Mouse (Mus musculus): ENCODE results near the gene Map7d1. TPM values are rescaled to one million over a fixed set of nuclear protein-coding genes. Genes with fewer than 3 reads are reported as not detected.

Map7d1 gene
- polyA plus RNA-seq, 1 experiment from 2014 or later, result 5.8 TPM

DNA sequence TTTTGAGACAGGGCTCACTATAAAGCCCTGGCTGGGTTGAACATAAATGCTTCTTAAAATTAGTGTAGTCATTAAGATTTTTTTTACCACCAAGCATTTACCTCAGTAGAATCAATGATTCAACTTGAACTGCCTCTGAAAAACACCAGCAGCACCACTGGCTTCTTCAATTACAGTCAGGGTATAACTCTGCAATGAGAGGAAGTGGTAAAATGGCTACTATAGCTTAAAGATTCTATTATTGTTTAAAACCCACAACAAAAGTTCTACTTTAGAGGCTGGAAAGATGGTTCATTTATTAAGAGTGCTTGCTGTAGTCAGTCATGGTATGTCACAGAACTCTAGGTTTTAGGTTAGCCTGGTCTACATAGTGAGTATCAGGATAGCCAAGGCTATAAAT is 61.9 kb downstream of the Map7d1 start:
- H3K27me3 ChIP-seq (ENCODE audit: control insufficient read depth, insufficient read depth, low read depth, low read length), result no peaks in the 10 kb centered on the region
- H3K36me3 ChIP-seq (ENCODE audit: control insufficient read depth, insufficient read depth), result peaks cover 29% of the 10 kb centered on the region
- no peak overlapping the region for H3K9ac ChIP-seq (ENCODE audit: low read depth, low read length)
- H3K4me1 ChIP-seq (ENCODE audit: control insufficient read depth, low read depth, low read length), result peaks cover 18% of the 10 kb centered on the region
- no peak overlapping the region for H3K27ac ChIP-seq (ENCODE audit: low read length)
- H3K9me3 ChIP-seq (replicated peaks; ENCODE audit: control insufficient read depth, low read length), result no peaks in the 10 kb centered on the region
- no peak overlapping the region for H3K4me2 ChIP-seq (ENCODE audit: low read depth, low read length)
- no peak for ATAC-seq (ENCODE audit: low read depth)
- H3K4me3 ChIP-seq (ENCODE audit: low read depth, low read length), result no peak overlapping the region

DNA sequence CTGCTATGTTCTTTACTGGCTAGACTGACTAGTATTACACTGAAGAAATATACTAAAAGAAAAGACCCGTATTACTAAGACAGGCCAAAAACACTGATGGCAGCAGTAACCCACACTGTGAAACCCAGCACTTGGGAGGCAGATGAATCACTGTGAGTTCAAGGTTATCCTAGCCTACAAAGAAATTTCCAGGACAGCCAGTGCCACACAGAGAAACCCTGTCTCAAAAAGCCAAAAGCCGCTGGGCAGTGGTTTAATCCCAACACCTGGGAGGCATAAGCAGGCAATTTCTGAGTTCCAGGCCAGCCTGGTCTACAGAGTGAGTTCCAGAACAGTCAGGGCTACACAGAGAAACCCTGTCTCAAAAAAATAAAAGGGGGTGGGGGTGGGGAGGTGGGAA is 65.5 kb downstream of the Map7d1 start:
- WGBS (ENCODE audit: insufficient replicate concordance), result 92% methylated on average over 2 of the region's 2 CpGs
- Histone ChIP-seq H3K9me3 (replicated peaks; ENCODE audit: control insufficient read depth, low read length) (no peaks in the 10 kb centered on the region), H3K4me2 (ENCODE audit: low read depth, low read length) (no peak overlapping the region), H3K4me1 (ENCODE audit: control insufficient read depth, low read depth, low read length) (no peaks in the 10 kb centered on the region), H3K9ac (ENCODE audit: low read depth, low read length) (no peak overlapping the region), H3K4me3 (ENCODE audit: low read depth, low read length) (no peak overlapping the region), H3K27me3 (ENCODE audit: control insufficient read depth, insufficient read depth, low read depth, low read length) (no peaks in the 10 kb centered on the region), H3K36me3 (ENCODE audit: control insufficient read depth, insufficient read depth) (peaks cover 38% of the 10 kb centered on the region), H3K27ac (ENCODE audit: low read length) (no peak overlapping the region)
- ATAC-seq (ENCODE audit: low read depth), result no peak

DNA sequence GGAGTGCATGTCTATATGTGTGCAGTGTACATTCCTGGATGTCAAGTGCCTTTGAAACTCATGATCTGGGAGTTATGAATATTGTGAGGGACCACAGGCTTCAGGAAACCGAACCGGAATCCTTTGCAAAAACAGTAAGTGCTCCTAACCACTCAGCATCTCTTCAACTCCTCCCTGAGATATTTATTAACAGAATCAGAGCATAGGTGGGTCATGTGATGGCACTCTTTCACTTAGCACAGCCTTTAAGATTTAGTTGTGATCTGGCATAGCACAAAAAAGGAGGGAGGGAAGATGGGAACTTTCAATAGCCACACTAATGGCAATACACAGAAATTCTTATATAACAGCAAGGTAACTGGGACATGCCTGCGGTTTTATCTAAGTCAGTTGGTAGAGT is 69.0 kb downstream of the Map7d1 start:
- H3K4me2 ChIP-seq (ENCODE audit: low read depth, low read length), result no peak overlapping the region
- H3K9me3 ChIP-seq (replicated peaks; ENCODE audit: control insufficient read depth, low read length), result no peaks in the 10 kb centered on the region
- no peaks in the 10 kb centered on the region; the same call in 1 of the 2 replicates for H3K4me1 ChIP-seq (ENCODE audit: control insufficient read depth, low read depth, low read length)
- no peak overlapping the region for H3K9ac ChIP-seq (ENCODE audit: low read depth, low read length)
- H3K27me3 ChIP-seq (ENCODE audit: control insufficient read depth, insufficient read depth, low read depth, low read length), result no peaks in the 10 kb centered on the region
- no peak overlapping the region for H3K4me3 ChIP-seq (ENCODE audit: low read depth, low read length)
- H3K36me3 ChIP-seq (ENCODE audit: control insufficient read depth, insufficient read depth), result peaks cover 31% of the 10 kb centered on the region
- 94% methylated on average over 3 of the region's 3 CpGs for WGBS (ENCODE audit: insufficient replicate concordance)
- ATAC-seq (ENCODE audit: low read depth), result no peak
- H3K27ac ChIP-seq (ENCODE audit: low read length), result no peak overlapping the region

GRCm38 (mm10) chr4:126183034-126183433 is 73.1 kb downstream of the Map7d1 start:
- Histone ChIP-seq H3K4me2 (ENCODE audit: low read depth, low read length) (no peak overlapping the region), H3K9ac (ENCODE audit: low read depth, low read length) (no peak overlapping the region), H3K36me3 (ENCODE audit: control insufficient read depth, insufficient read depth) (peaks cover 33% of the 10 kb centered on the region), H3K9me3 (replicated peaks; ENCODE audit: control insufficient read depth, low read length) (no peaks in the 10 kb centered on the region), H3K27me3 (ENCODE audit: control insufficient read depth, insufficient read depth, low read depth, low read length) (no peaks in the 10 kb centered on the region), H3K4me1 (ENCODE audit: control insufficient read depth, low read depth, low read length) (no peaks in the 10 kb centered on the region; the same call in 1 of the 2 replicates), H3K27ac (ENCODE audit: low read length) (no peak overlapping the region), H3K4me3 (ENCODE audit: low read depth, low read length) (no peak overlapping the region)
- WGBS (ENCODE audit: insufficient replicate concordance), result 78% methylated on average over 5 of the region's 5 CpGs
- ATAC-seq (ENCODE audit: low read depth), result peak; percentile 32; the same call in 1 of the 2 replicates

Other genes starting within 250 kb of the Map7d1 start
- 4.5 and 5.5 TPM in 2 replicates for gene Csf3r, start 231.8 kb downstream of the Map7d1 start, polyA plus RNA-seq (2015; fragmentation: Nextera tagmentation; extraction: Ambion mirVana)
- gene Mrps15, start 209.4 kb downstream of the Map7d1 start, polyA plus RNA-seq (2015; fragmentation: Nextera tagmentation; extraction: Ambion mirVana), result 65.7 and 69.9 TPM in 2 replicates
- 1.4 TPM in 2 replicates for gene Oscp1, start 197.8 kb downstream of the Map7d1 start, polyA plus RNA-seq (2015; fragmentation: Nextera tagmentation; extraction: Ambion mirVana)
- 23.3 and 25.3 TPM in 2 replicates for gene Lsm10, start 159.7 kb downstream of the Map7d1 start, polyA plus RNA-seq (2015; fragmentation: Nextera tagmentation; extraction: Ambion mirVana)
- 12.7 and 12.9 TPM in 2 replicates for gene Stk40, start 152.4 kb downstream of the Map7d1 start, polyA plus RNA-seq (2015; fragmentation: Nextera tagmentation; extraction: Ambion mirVana)
- 11.6 and 13.0 TPM in 2 replicates for gene Eva1b, start 108.6 kb downstream of the Map7d1 start, polyA plus RNA-seq (2015; fragmentation: Nextera tagmentation; extraction: Ambion mirVana)
- 1.1 and 1.4 TPM in 2 replicates for gene Sh3d21, start 92.9 kb downstream of the Map7d1 start, polyA plus RNA-seq (2015; fragmentation: Nextera tagmentation; extraction: Ambion mirVana)
- gene Thrap3, start 53.6 kb downstream of the Map7d1 start, polyA plus RNA-seq (2015; fragmentation: Nextera tagmentation; extraction: Ambion mirVana), result 78.1 and 78.4 TPM in 2 replicates
- gene Trappc3, start 6.0 kb upstream of the Map7d1 start, polyA plus RNA-seq (2015; fragmentation: Nextera tagmentation; extraction: Ambion mirVana), result 29.3 and 32.4 TPM in 2 replicates
- gene Col8a2, start 30.4 kb upstream of the Map7d1 start, polyA plus RNA-seq (2015; fragmentation: Nextera tagmentation; extraction: Ambion mirVana), result 0.57 and 0.71 TPM in 2 replicates
- 23.7 and 26.1 TPM in 2 replicates for gene Adprhl2, start 65.4 kb upstream of the Map7d1 start, polyA plus RNA-seq (2015; fragmentation: Nextera tagmentation; extraction: Ambion mirVana)
- gene Tekt2, start 69.3 kb upstream of the Map7d1 start, polyA plus RNA-seq (2015; fragmentation: Nextera tagmentation; extraction: Ambion mirVana), result 0.17 and 0.46 TPM in 2 replicates
- gene Ago3, start 173.2 kb upstream of the Map7d1 start, polyA plus RNA-seq (2015; fragmentation: Nextera tagmentation; extraction: Ambion mirVana), result 4.4 and 5.4 TPM in 2 replicates
- 0.90 and 0.98 TPM in 2 replicates for gene Ago1, start 212.2 kb upstream of the Map7d1 start, polyA plus RNA-seq (2015; fragmentation: Nextera tagmentation; extraction: Ambion mirVana)